Mouse (Mus musculus) layer of hippocampus, postnatal 25 days (tissue): ENCODE data around the gene Relt. TPM values are rescaled to one million over a fixed set of nuclear protein-coding genes. Genes with fewer than 3 reads are reported as not detected.

ENCODE experiments used
- DNase-seq, 2 experiments: peaks; one replicate each; pipeline ENCODE4 v3.0.0; 2022; ENCODE audit warnings: mixed read lengths in 2 of 2, low spot score in 1 of 2; ENCODE audit errors: extremely low spot score in 1 of 2
- total RNA-seq, 2 experiments: library from RNA; stranded (reverse); gene quantifications; 2 replicates each; pipeline ENCODE4 v1.2.3; 2021

Gene Relt
- total RNA-seq, 2 experiments from 2014 or later = 10.1 to 10.4 TPM

DNA sequence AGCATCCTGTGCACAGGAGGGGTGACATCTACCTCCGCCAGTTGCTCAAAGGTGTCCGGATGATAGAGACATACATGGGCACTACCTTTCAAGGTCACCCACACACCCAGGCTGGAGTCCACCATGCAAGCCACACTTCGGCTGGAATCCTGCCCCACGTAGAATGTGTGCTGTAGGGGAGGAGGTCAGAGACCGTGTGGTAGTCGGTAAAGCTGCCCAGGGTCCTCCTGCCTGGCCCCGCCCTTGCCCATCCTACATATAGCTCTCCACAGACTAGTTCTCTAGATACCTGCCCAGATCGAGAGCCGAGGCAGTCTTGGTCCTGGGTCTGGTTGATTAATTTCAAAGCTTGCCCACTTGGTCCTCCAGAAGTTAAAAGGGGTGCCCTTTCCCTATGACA lies 13.5 kb upstream of the Relt start:
- DNase-seq = no peak

DNA sequence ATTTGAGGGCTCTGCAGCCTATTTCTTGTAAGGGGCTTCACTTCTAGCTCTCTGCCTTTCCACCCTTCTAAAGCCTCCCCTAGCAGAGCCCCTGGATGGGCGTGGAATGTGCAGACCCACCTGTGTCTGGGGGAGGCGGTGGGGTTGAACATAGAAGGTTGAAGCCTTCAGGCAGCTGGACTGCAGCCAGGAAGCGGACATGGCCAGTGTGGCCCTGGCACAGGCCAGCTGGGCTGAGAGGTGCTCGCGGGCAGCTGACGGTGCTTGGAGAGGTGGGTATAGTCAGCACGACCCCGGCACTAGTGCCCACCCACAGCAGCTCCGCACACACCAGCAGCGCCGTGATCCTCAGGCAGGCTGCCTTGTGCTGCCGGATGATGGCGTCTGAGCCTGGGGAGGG lies 13.0 kb upstream of the Relt start:
- no peak for DNase-seq

DNA sequence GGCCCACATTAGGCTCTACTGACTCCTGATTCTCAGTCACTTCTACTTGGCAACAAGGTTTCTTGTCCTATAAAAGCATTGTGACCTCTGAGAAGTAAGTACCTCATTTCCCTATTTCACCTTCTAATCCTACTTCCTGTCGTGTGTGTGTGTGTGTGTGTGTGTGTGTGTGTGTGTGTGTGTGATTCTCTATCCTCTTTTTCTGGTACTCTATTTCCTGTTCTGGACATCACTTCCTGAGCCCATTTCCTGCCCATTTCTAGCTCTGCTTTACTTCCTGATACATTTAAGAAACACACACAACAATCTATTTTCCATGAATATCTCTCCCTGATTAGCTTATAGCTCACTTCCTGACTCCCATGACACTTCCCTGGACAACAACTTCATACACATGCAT lies 12.6 kb upstream of the Relt start:
- DNase-seq = no peak

- DNase-seq = no peak
Measured at GRCm38 (mm10) chr7:100873197-100873596, 10.0 kb upstream of the Relt start.

GRCm38 (mm10) chr7:100871892-100872291 lies 8.6 kb upstream of the Relt start:
- no peak for DNase-seq

GRCm38 (mm10) chr7:100871355-100871754 lies 8.1 kb upstream of the Relt start:
- no peak for DNase-seq

GRCm38 (mm10) chr7:100869877-100870629 lies 6.8 kb upstream of the Relt start:
- DNase-seq = no peak

- DNase-seq = no peak
Measured at GRCm38 (mm10) chr7:100868551-100868950, 5.3 kb upstream of the Relt start.

GRCm38 (mm10) chr7:100867561-100867960 lies 4.3 kb upstream of the Relt start:
- no peak for DNase-seq

GRCm38 (mm10) chr7:100866675-100867074 lies 3.4 kb upstream of the Relt start:
- DNase-seq = peak; percentile 64 to 82

- no peak for DNase-seq
Measured at GRCm38 (mm10) chr7:100862353-100862752, 893 bp downstream of the Relt start.

GRCm38 (mm10) chr7:100861209-100861608 lies 2.0 kb downstream of the Relt start:
- no peak for DNase-seq

DNA sequence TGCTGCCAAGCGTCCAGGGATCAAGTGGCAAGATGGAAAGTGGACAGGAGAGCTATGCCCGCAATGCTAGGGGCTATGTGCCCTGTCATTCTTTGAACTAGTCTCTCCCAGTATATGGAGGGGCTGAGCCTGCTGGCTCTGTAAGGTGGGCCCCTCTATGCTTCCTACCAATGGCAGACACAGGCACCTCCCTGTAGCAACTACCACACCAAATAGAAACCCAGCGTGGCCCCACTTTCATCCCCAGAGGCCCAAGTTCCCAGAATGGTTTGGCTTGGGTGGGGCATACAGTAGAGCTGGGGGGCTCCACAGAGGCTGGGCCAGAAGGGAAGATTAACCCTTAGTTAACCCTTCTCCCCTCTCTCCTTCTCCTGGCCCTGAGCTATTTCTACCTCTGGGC lies 2.8 kb downstream of the Relt start:
- DNase-seq = no peak

DNA sequence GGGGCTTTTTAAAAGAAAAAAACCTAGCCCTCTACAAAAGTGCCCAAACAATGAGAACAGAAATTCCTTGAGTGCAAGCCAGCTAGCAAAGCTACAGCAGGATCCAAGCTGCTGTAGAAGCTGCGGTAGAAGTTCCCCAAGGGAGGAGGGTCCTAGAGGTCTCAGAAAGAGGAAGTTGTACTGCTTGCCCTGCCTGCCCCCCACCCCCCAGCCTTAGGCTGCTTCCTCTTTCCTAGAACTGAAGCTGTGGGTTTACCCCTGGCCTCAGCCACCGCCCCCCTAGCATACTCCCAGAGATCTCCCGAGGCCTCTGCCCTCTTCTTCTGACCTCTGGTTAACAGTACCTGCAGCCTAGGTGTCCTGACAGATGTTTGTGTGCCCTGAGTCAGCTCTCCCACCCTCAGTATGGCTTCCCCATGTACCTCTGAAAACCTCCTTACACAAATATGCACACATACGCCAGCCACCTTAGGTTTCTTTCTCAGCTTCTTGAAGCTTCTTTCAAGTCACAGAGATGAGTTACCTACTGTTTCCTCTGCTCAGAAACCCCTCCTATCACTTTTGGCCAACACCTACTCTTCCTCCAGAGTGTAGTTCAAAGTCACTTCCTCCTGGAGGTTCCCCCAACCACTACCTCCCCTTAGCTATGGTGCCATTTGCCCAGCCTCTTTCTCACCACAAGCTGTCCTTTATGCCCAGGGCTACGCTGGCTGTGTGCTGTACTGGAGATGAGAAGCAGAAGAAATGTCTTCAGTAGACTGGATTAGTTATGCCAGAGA lies 7.3 kb downstream of the Relt start:
- DNase-seq = no peak

DNA sequence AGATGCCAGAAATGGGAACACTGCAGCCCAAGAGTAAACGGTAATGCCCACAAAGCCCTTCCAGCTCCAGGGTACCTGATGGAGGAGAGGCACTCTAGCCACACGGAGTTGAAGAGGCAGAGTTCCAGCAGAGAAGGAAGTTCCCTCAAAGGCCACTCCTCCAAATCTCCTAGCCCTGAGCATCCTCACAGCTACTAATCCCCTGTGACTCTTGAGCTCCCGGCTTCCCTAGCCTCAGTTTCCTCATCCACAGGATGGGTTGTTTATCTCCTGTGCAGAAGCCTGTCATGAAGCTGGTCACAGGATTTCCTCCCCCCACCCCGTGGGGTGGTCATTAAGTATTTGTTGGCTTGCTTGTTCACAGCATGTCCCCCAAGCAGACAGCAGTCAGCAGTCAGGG lies 7.9 kb downstream of the Relt start:
- no peak for DNase-seq

DNA sequence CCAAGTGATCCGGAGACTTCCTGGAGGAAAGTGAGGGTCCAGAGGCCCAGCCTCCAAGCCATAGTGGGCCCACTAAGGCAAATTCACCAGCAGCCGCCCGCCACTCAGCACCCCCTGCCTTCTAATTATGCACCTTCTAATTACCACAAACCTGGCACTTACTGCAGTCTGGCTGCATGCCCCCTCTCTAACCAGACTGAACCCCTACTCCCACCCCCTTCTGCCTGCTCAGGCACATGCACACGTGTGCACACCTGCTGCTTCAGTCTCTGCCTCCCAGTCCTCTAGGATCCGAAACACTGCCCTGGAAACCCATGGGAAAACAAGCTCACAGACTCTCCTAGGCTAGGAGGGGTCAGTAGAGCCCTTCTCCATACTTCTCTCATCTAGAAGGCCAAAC lies 8.4 kb downstream of the Relt start:
- no peak for DNase-seq

GRCm38 (mm10) chr7:100854137-100854814 lies 9.0 kb downstream of the Relt start:
- no peak for DNase-seq

- DNase-seq = no peak
Measured at GRCm38 (mm10) chr7:100853396-100853795, 9.8 kb downstream of the Relt start.

- no peak for DNase-seq
Measured at GRCm38 (mm10) chr7:100851481-100852356, 11.5 kb downstream of the Relt start.

- DNase-seq = no peak
Measured at GRCm38 (mm10) chr7:100849508-100849907, 13.7 kb downstream of the Relt start.
